Mouse (Mus musculus): ENCODE measurements around the gene Pdpk1. TPM values are rescaled to one million over a fixed set of nuclear protein-coding genes. Genes with fewer than 3 reads are reported as not detected.
"Not testable (repeated sequence)": the region's sequence is repeated elsewhere in the genome, so short reads cannot be mapped to it uniquely, and the experiment has no call there.

Gene Pdpk1
- total and polyA plus RNA-seq, 2 experiments from 2014 or later = 35.4 to 43.2 TPM

DNA sequence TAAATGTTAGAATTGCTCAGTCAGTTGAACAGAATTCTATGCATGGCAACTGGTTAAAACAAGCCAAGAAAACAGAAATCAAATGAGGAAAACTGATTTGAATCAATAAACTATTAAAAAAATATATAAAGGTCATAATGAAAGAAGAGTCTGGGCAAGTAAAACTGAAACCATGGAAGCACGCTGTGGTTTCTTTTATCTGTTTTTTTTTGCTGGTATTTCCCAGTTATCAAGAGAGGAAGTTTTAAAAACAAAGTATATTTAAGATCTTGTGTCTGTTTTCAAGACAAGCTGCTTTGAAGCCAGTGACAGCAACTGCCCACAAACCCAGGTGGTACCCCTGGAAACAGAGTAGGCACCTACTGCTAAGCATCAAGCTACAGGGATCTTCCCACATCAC is 60.1 kb downstream of the Pdpk1 start:
- Histone ChIP-seq H3K27ac (ENCODE audit: low read depth) (no peak overlapping the region), H3K4me1 (ENCODE audit: control insufficient read depth, insufficient read depth) (0 out of 2 replicates have a peak, but pooled peaks cover 9% of the 10 kb centered on the region), H3K9me3 (replicated peaks; ENCODE audit: control insufficient read depth, low read length) (no peaks in the 10 kb centered on the region), H3K9ac (replicated peaks; ENCODE audit: low read depth, low read length) (no peak overlapping the region), H3K27me3 (ENCODE audit: control insufficient read depth, insufficient read depth, low read length) (no peaks in the 10 kb centered on the region), H3K36me3 (replicated peaks; ENCODE audit: control insufficient read depth, insufficient read depth, low read length) (peaks cover 79% of the 10 kb centered on the region), H3K4me3 (ENCODE audit: low read depth, low read length) (no peak overlapping the region), H3K4me2 (ENCODE audit: low read depth, low read length) (no peak overlapping the region)
- ATAC-seq (ENCODE audit: insufficient read depth, low read depth) (no peak), DNase-seq (ENCODE audit: low spot score) (no peak)
- WGBS = 92% methylated on average over 1 of the region's 1 CpGs
- no peak for TF ChIP-seq CTCF (IDR thresholded peaks at IDR 0.05; ENCODE audit: low read depth)
- no peak for TF ChIP-seq EP300 (IDR thresholded peaks at IDR 0.05; ENCODE audit: low read depth)

DNA sequence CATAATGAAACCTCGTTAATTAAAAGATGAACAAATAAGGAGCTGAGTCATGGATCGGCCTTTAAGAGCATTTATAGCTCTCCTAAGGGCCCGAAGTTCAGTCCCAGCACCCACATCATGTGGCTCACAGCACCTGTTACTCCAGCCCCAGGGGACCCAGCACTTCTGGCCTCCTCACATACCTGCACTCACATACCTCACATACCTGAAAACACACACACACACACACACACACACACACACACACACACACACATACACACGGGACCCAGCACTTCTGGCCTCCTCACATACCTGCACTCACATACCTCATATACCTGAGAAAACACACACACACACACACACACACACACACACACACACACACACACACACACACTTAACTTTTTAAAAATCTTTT is 64.3 kb downstream of the Pdpk1 start:
- not testable (repeated sequence) for H3K9ac ChIP-seq (replicated peaks; ENCODE audit: low read depth, low read length); H3K27ac ChIP-seq (ENCODE audit: low read depth); DNase-seq (ENCODE audit: low spot score); H3K4me3 ChIP-seq (ENCODE audit: low read depth, low read length); H3K9me3 ChIP-seq (replicated peaks; ENCODE audit: control insufficient read depth, low read length); H3K4me1 ChIP-seq (ENCODE audit: control insufficient read depth, insufficient read depth); H3K4me2 ChIP-seq (ENCODE audit: low read depth, low read length); ATAC-seq (ENCODE audit: insufficient read depth, low read depth); H3K27me3 ChIP-seq (ENCODE audit: control insufficient read depth, insufficient read depth, low read length)
- H3K36me3 ChIP-seq (replicated peaks; ENCODE audit: control insufficient read depth, insufficient read depth, low read length) = peaks cover 73% of the 10 kb centered on the region
- 86% methylated on average over 4 of the region's 4 CpGs for WGBS

DNA sequence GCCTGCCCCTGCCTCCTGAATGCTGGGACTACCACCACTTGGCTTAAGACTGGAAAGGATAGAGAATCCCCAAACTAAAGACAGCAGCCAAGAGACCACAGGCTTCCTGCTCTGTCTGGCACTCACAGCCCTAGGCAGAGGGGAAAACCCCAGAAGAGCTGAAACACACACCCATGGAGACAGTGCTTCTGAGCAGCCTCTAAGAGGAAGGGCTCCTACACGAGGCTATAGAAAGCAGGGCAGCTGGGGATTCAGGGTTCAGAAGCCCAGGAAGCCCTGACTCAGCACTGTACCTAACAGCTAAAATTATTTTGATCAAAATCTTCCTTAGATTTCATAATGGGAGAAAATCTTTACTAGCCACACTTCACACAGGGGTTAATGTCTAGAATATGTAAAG is 66.1 kb downstream of the Pdpk1 start:
- Histone ChIP-seq H3K4me2 (ENCODE audit: low read depth, low read length) (no peak overlapping the region), H3K27me3 (ENCODE audit: control insufficient read depth, insufficient read depth, low read length) (no peaks in the 10 kb centered on the region), H3K9me3 (replicated peaks; ENCODE audit: control insufficient read depth, low read length) (no peaks in the 10 kb centered on the region), H3K9ac (replicated peaks; ENCODE audit: low read depth, low read length) (no peak overlapping the region), H3K4me1 (ENCODE audit: control insufficient read depth, insufficient read depth) (0 out of 2 replicates have a peak, but pooled peaks cover 3% of the 10 kb centered on the region), H3K36me3 (replicated peaks; ENCODE audit: control insufficient read depth, insufficient read depth, low read length) (peaks cover 66% of the 10 kb centered on the region), H3K4me3 (ENCODE audit: low read depth, low read length) (no peak overlapping the region), H3K27ac (ENCODE audit: low read depth) (no peak overlapping the region)
- ATAC-seq (ENCODE audit: insufficient read depth, low read depth) (no peak), DNase-seq (ENCODE audit: low spot score) (no peak)
- no peak for TF ChIP-seq EP300 (IDR thresholded peaks at IDR 0.05; ENCODE audit: low read depth)
- no peak for TF ChIP-seq CTCF (IDR thresholded peaks at IDR 0.05; ENCODE audit: low read depth)
- WGBS = 24% methylated on average over 1 of the region's 1 CpGs

DNA sequence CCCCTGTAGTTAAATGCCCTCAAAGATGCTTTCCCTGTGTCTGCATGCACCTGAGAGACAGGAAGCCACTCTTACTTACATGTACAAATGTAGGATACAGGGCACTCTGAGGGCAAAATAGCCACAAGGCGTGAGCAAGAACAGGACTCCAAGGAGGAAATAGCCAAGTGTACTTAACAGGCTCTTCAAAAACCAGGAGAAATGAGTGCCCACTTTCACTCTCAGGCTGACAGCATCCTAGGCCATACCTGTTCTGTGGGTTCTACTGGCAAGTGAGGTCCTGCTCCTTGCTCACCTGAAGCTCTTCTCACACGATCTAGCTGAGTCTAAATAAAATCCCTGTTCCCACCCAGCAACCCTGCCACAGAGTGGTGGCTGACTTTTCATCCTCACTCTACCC is 73.6 kb downstream of the Pdpk1 start:
- H3K27me3 ChIP-seq (ENCODE audit: control insufficient read depth, insufficient read depth, low read length) = no peaks in the 10 kb centered on the region
- H3K9me3 ChIP-seq (replicated peaks; ENCODE audit: control insufficient read depth, low read length) = no peaks in the 10 kb centered on the region
- H3K9ac ChIP-seq (replicated peaks; ENCODE audit: low read depth, low read length) = no peak overlapping the region
- no peak overlapping the region for H3K4me3 ChIP-seq (ENCODE audit: low read depth, low read length)
- peaks cover 52% of the 10 kb centered on the region for H3K36me3 ChIP-seq (replicated peaks; ENCODE audit: control insufficient read depth, insufficient read depth, low read length)
- no peak overlapping the region for H3K27ac ChIP-seq (ENCODE audit: low read depth)
- DNase-seq (ENCODE audit: low spot score) (no peak), ATAC-seq (ENCODE audit: insufficient read depth, low read depth) (no peak)
- no peak overlapping the region for H3K4me2 ChIP-seq (ENCODE audit: low read depth, low read length)
- TF ChIP-seq EP300 (IDR thresholded peaks at IDR 0.05; ENCODE audit: low read depth) (no peak), CTCF (IDR thresholded peaks at IDR 0.05; ENCODE audit: low read depth) (no peak)
- peaks cover 7% of the 10 kb centered on the region for H3K4me1 ChIP-seq (ENCODE audit: control insufficient read depth, insufficient read depth)
- 90% methylated on average over 2 of the region's 2 CpGs for WGBS

DNA sequence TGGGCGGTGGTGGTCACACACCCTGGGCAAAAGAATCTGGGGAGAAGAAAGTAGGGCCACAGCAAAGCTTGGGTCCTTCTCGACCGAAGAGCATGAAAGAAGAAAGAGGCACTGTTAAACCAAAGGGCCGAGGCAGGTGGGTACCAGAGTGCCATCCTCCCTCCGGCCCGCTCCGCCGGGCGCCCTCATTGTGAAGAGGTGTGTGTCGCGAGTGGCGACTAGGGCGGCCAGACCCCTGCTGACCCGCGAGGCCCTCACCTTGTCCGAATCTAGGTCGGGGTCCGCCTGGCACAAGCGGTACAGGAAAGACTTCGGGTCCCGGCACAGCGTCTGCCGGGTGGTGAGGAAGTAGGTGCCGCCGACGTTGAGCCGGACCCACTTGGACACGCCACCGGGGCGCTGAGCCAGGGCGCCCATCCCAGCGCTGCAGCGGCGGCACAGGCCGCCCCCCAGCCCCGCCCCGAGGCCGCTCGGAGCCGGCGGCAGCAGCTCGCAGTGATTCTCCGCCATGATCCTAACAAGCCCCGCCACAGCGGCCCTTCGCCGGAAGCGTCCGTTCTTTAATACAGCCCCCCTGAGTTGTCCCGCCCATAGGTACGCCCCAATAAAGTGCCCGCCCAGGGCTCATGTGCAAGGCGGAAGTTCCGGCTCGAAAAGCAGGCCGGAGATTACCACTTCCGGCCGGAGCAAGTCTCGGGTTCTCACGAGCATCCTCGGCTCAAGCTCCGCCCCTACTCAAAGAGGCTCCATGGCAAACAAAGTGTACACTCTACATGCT is 77.6 kb downstream of the Pdpk1 start, which contains the start of gene Kctd5:
TSS of gene Kctd5 (minus strand) at position 567 of the 778 bp plus-strand sequence.
- Histone ChIP-seq H3K9ac (replicated peaks; ENCODE audit: low read depth, low read length) (peak within 1 kb of the TSS; percentile 92), H3K4me2 (ENCODE audit: low read depth, low read length) (peak within 1 kb of the TSS; percentile 82), H3K9me3 (replicated peaks; ENCODE audit: control insufficient read depth, low read length) (no peaks in the 10 kb centered on the region), H3K4me1 (ENCODE audit: control insufficient read depth, insufficient read depth) (peaks cover 16% of the 10 kb centered on the region), H3K4me3 (ENCODE audit: low read depth, low read length) (peak within 1 kb of the TSS; percentile 98), H3K36me3 (replicated peaks; ENCODE audit: control insufficient read depth, insufficient read depth, low read length) (peaks cover 24% of the 10 kb centered on the region), H3K27me3 (ENCODE audit: control insufficient read depth, insufficient read depth, low read length) (no peaks in the 10 kb centered on the region), H3K27ac (ENCODE audit: low read depth) (peak within 1 kb of the TSS; percentile 86)
- DNase-seq (ENCODE audit: low spot score) (peak; percentile 90), ATAC-seq (ENCODE audit: insufficient read depth, low read depth) (peak; percentile 97)
- peak; percentile 92 for TF ChIP-seq EP300 (IDR thresholded peaks at IDR 0.05; ENCODE audit: low read depth)
- TF ChIP-seq CTCF (IDR thresholded peaks at IDR 0.05; ENCODE audit: low read depth) = no peak
- under 1% methylated on average over 62 of the region's 62 CpGs for WGBS

DNA sequence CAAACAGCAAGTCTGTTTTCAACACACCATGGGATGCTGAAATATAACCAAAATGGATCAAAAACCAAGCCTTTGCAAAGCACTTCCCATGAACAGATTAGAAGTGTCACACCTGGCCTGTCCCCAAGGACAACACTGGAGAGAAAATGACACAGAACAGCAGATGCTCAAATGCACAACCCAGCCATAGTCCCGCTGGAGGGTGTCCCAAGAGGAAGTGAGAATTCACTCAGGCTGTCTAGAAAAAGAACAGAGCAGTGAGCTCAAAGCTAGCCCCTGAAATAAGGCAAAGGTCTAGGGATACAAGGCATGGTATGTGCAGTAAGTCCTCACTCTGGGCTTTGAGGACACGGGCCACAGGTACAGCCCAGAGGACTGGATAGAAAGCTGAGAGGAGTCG is 81.2 kb downstream of the Pdpk1 start:
- Histone ChIP-seq H3K9ac (replicated peaks; ENCODE audit: low read depth, low read length) (no peak overlapping the region), H3K9me3 (replicated peaks; ENCODE audit: control insufficient read depth, low read length) (no peaks in the 10 kb centered on the region), H3K36me3 (replicated peaks; ENCODE audit: control insufficient read depth, insufficient read depth, low read length) (no peaks in the 10 kb centered on the region), H3K27me3 (ENCODE audit: control insufficient read depth, insufficient read depth, low read length) (no peaks in the 10 kb centered on the region), H3K4me2 (ENCODE audit: low read depth, low read length) (no peak overlapping the region), H3K4me3 (ENCODE audit: low read depth, low read length) (no peak overlapping the region), H3K27ac (ENCODE audit: low read depth) (no peak overlapping the region), H3K4me1 (ENCODE audit: control insufficient read depth, insufficient read depth) (peaks cover 17% of the 10 kb centered on the region)
- 89% methylated on average over 3 of the region's 3 CpGs for WGBS
- ATAC-seq (ENCODE audit: insufficient read depth, low read depth) (no peak), DNase-seq (ENCODE audit: low spot score) (no peak)
- TF ChIP-seq EP300 (IDR thresholded peaks at IDR 0.05; ENCODE audit: low read depth) = no peak
- TF ChIP-seq CTCF (IDR thresholded peaks at IDR 0.05; ENCODE audit: low read depth) = no peak
